ENCODE assay signal across 24 mouse cellular contexts in the genomic region with DNA sequence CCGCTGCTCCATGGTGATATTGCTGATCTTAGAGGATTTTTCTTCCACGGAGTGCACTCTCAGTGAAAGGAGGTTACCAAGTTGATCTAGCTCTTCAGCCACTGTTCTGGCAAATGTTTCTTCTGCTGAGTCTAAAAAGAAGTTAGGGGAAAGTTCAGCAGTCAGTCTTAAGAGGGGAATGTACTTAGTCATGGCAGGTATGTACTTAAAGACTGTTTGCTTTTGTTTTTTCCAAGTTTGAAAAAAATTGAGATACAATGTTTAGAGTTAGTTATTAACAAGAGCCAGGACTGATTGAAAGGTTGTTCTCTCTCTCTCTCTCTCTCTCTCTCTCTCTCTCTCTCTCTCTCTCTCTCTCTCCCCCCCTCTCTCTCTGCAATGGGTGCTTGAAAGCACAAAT. TPM values are rescaled to one million over a fixed set of nuclear protein-coding genes. Genes with fewer than 3 reads are reported as not detected.
"Had no signal": no experiment of that assay in that cellular context is flagged by ENCODE, and none has a peak within 500 bp of the region (broad histone marks: within the 10 kb centered on the region; RNA-seq: fewer than 3 reads in every experiment).

No protein-coding gene starts in this region.

- H3K4me3 ChIP-seq: liver, embryonic 13.5 days; liver, embryonic 15.5 days; megakaryocyte, embryonic 14.5 days; midbrain, embryonic 13.5 days; midbrain, embryonic 15.5 days; neural tube, embryonic 12.5 days; stomach, embryonic 15.5 days had no signal

- H3K4me1 ChIP-seq: liver, embryonic 13.5 days; liver, embryonic 15.5 days; megakaryocyte, embryonic 14.5 days; midbrain, embryonic 13.5 days; stomach, embryonic 15.5 days had no signal

- DNase-seq: liver, embryonic 13.5 days; liver, postnatal 0 days; lung, embryonic 14.5 days; right cerebral cortex, postnatal 14 days; thymus, adult 2 months; thymus, postnatal 25 days; thymus, postnatal 4 days had no signal

RNA-seq across cellular contexts. Expression of a gene that starts 6.9 kb away (rescaled TPM):
- total RNA-seq: megakaryocyte progenitor cell, adult 5-6 weeks; monocyte, adult 5-6 weeks; neutrophil, adult 5-6 weeks had no signal
- polyA plus RNA-seq: liver, embryonic 11.5 days; liver, embryonic 13.5 days; liver, embryonic 15.5 days; lung, embryonic 14.5 days; lung, embryonic 16.5 days; macrophage; midbrain, embryonic 11.5 days; midbrain, embryonic 13.5 days; spleen, adult 2 months; urinary bladder, adult 2 months had no signal

RNA-seq across cellular contexts. Expression of a gene that starts 8.1 kb away (rescaled TPM):
- total RNA-seq: megakaryocyte progenitor cell, adult 5-6 weeks; monocyte, adult 5-6 weeks; neutrophil, adult 5-6 weeks had no signal
- polyA plus RNA-seq: liver, embryonic 11.5 days; liver, embryonic 13.5 days; liver, embryonic 15.5 days; liver, postnatal 0 days; lung, embryonic 14.5 days; lung, embryonic 16.5 days; macrophage; spleen, adult 2 months; thymus, adult 2 months; urinary bladder, adult 2 months had no signal

RNA-seq across cellular contexts. Expression of a gene that starts 21.2 kb away (rescaled TPM):
- total RNA-seq: megakaryocyte progenitor cell, adult 5-6 weeks; monocyte, adult 5-6 weeks; neutrophil, adult 5-6 weeks had no signal
- polyA plus RNA-seq: liver, embryonic 11.5 days; liver, embryonic 13.5 days; liver, embryonic 15.5 days; liver, postnatal 0 days; lung, embryonic 14.5 days; lung, embryonic 16.5 days; macrophage; midbrain, embryonic 11.5 days; midbrain, embryonic 13.5 days; neural tube, embryonic 12.5 days; neural tube, embryonic 14.5 days; spleen, adult 2 months; stomach, embryonic 15.5 days; urinary bladder, adult 2 months had no signal

RNA-seq across cellular contexts. Expression of a gene that starts 44.6 kb away (rescaled TPM):
- total RNA-seq: megakaryocyte progenitor cell, adult 5-6 weeks; midbrain, postnatal 0 days; monocyte, adult 5-6 weeks; neutrophil, adult 5-6 weeks had no signal
- polyA plus RNA-seq: liver, embryonic 11.5 days; liver, embryonic 13.5 days; liver, embryonic 15.5 days; liver, postnatal 0 days; lung, embryonic 14.5 days; lung, embryonic 16.5 days; macrophage; midbrain, embryonic 11.5 days; midbrain, embryonic 13.5 days; midbrain, embryonic 15.5 days; neural tube, embryonic 14.5 days; spleen, adult 2 months; stomach, embryonic 15.5 days; urinary bladder, adult 2 months had no signal

RNA-seq across cellular contexts. Expression of a gene that starts 45.0 kb away (rescaled TPM):
- total RNA-seq: megakaryocyte progenitor cell, adult 5-6 weeks; monocyte, adult 5-6 weeks; neutrophil, adult 5-6 weeks had no signal
- polyA plus RNA-seq: liver, embryonic 11.5 days; liver, embryonic 13.5 days; liver, embryonic 15.5 days; liver, postnatal 0 days; macrophage; spleen, adult 2 months; thymus, adult 2 months; urinary bladder, adult 2 months had no signal
